Mouse (Mus musculus): ENCODE measurements around the gene 1700031F05Rik. TPM values are rescaled to one million over a fixed set of nuclear protein-coding genes. Genes with fewer than 3 reads are reported as not detected.

The 1700031F05Rik gene
- not detected in 4 replicates for total RNA-seq (2023; ENCODE audit: inconsistent age)

GRCm38 (mm10) chrX:102867871-102868270, at the start of gene 1700031F05Rik:
1700031F05Rik (minus strand) TSS chrX:102867971.

GRCm38 (mm10) chrX:102908587-102908986, 40.8 kb upstream of the 1700031F05Rik start, which contains the start of the genes Dmrtc1a and 1700011M02Rik:
Dmrtc1a (minus strand) TSS chrX:102908687.
1700011M02Rik (plus strand) TSS chrX:102908905.

DNA sequence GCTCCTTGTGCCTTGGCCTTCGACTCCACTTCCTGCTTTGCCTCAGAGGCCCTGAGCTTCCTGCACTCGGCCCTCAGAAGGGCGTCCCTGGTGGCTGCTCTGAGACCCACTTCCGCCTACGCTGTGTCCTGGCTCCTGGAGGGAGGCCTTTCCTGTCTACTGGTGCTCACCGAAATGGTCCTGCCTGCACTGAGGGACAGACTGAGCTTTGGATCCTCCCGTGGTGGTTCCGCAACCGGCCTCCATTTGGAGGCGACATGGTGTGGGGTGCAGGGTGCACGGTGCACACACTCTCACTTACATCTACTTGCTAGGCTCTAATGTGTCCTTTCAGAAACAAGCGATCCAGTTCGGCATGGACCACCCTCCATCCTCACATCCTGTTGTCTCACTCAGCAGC, 13.3 kb downstream of the 1700031F05Rik start, which contains the start of gene Dmrtc1c2:
Gene Dmrtc1c2, minus strand, starts transcription at position 101 of the 400 bp plus-strand sequence.

Other genes starting within 250 kb of the 1700031F05Rik start
- gene Phka1, start 223.7 kb downstream of the 1700031F05Rik start, total RNA-seq (2023; ENCODE audit: inconsistent age), result 17.1 to 19.4 TPM (median 17.8 TPM) in 4 replicates
- gene Gm3880, start 181.0 kb downstream of the 1700031F05Rik start, total RNA-seq (2023; ENCODE audit: inconsistent age), result not detected in 4 replicates
- gene Gm9112, start 160.3 kb downstream of the 1700031F05Rik start, total RNA-seq (2023; ENCODE audit: inconsistent age), result not detected in 4 replicates
- gene Dmrtc1b, start 160.1 kb downstream of the 1700031F05Rik start, total RNA-seq (2023; ENCODE audit: inconsistent age), result not detected in 4 replicates
- gene Dmrtc1c1, start 65.0 kb downstream of the 1700031F05Rik start, total RNA-seq (2023; ENCODE audit: inconsistent age), result not detected in 4 replicates
- not detected in 4 replicates for gene Dmrtc1c2, start 13.4 kb downstream of the 1700031F05Rik start, total RNA-seq (2023; ENCODE audit: inconsistent age)
- gene Dmrtc1a, start 40.7 kb upstream of the 1700031F05Rik start, total RNA-seq (2023; ENCODE audit: inconsistent age), result not detected in 4 replicates
- not detected in 4 replicates for gene 1700011M02Rik, start 40.9 kb upstream of the 1700031F05Rik start, total RNA-seq (2023; ENCODE audit: inconsistent age)
- gene 1700018G05Rik, start 60.4 kb upstream of the 1700031F05Rik start, total RNA-seq (2023; ENCODE audit: inconsistent age), result not detected in 4 replicates

All from B cell, adult (primary cell).